Comparison of ENCODE assay signal across 11 mouse cellular contexts in genomic region chr16:91557693-91558092, GRCm38 (mm10). TPM values are rescaled to one million over a fixed set of nuclear protein-coding genes. Genes with fewer than 3 reads are reported as not detected.
DNase-seq lines count a peak whose midpoint lies in the region; ATAC-seq and TF ChIP-seq lines count a peak whose summit lies in the region.
"Had no signal": no experiment of that assay in that cellular context is flagged by ENCODE, and none has a peak within 500 bp of the region (broad histone marks: within the 10 kb centered on the region; RNA-seq: fewer than 3 reads in every experiment).

No protein-coding gene starts in this region.

- no peak overlapping the region for H3K4me3 ChIP-seq in hindbrain, embryonic 16.5 days (ENCODE audit: low read length)
- H3K4me3 ChIP-seq in hindbrain, embryonic 12.5 days: no peak overlapping the region
- peak overlapping the region; percentile 3; the same call in 1 of the 2 replicates for H3K4me3 ChIP-seq in E14TG2a.4 (replicated peaks; ENCODE audit: low read length)
- H3K4me3 ChIP-seq in lung, embryonic 16.5 days (ENCODE audit: low read length): no peak overlapping the region
- no peak overlapping the region for H3K4me3 ChIP-seq in midbrain, embryonic 10.5 days
- H3K4me3 ChIP-seq in forebrain, embryonic 10.5 days: no peak overlapping the region
- H3K4me3 ChIP-seq: intestine, embryonic 15.5 days; neural tube, embryonic 13.5 days had no signal

- WGBS in hindbrain, embryonic 16.5 days: 82% methylated on average over 15 of the region's 15 CpGs
- 93% methylated on average over 15 of the region's 15 CpGs for WGBS in hindbrain, embryonic 12.5 days
- WGBS in lung, embryonic 16.5 days: 69% methylated on average over 15 of the region's 15 CpGs
- 92% methylated on average over 15 of the region's 15 CpGs for WGBS in midbrain, embryonic 10.5 days
- 91% methylated on average over 15 of the region's 15 CpGs for WGBS in forebrain, embryonic 10.5 days

- no peaks in the 10 kb centered on the region for H3K9me3 ChIP-seq in hindbrain, embryonic 16.5 days (ENCODE audit: control insufficient read depth, low read length)
- no peaks in the 10 kb centered on the region for H3K9me3 ChIP-seq in hindbrain, embryonic 12.5 days (replicated peaks)
- H3K9me3 ChIP-seq in E14TG2a.4 (ENCODE audit: low read length): no peaks in the 10 kb centered on the region
- H3K9me3 ChIP-seq in lung, embryonic 16.5 days (ENCODE audit: control insufficient read depth, low read length): no peaks in the 10 kb centered on the region
- H3K9me3 ChIP-seq in midbrain, embryonic 10.5 days (replicated peaks): no peaks in the 10 kb centered on the region
- no peaks in the 10 kb centered on the region for H3K9me3 ChIP-seq in forebrain, embryonic 10.5 days
- H3K9me3 ChIP-seq: G1E; intestine, embryonic 15.5 days; neural tube, embryonic 13.5 days had no signal

- no peak for TF ChIP-seq CTCF in E14TG2a.4 (conservative IDR thresholded peaks at IDR 0.05; ENCODE audit: low read length)

- no peak overlapping the region for H3K27ac ChIP-seq in hindbrain, embryonic 16.5 days (ENCODE audit: low read depth, low read length)
- no peak overlapping the region for H3K27ac ChIP-seq in hindbrain, embryonic 12.5 days
- no peak overlapping the region for H3K27ac ChIP-seq in lung, embryonic 16.5 days (ENCODE audit: low read length)
- no peak overlapping the region for H3K27ac ChIP-seq in midbrain, embryonic 10.5 days (replicated peaks)
- no peak overlapping the region for H3K27ac ChIP-seq in forebrain, embryonic 10.5 days
- H3K27ac ChIP-seq: intestine, embryonic 15.5 days; neural tube, embryonic 13.5 days had no signal

- ATAC-seq in hindbrain, embryonic 16.5 days: peak; percentile 60; the same call in 1 of the 2 replicates
- ATAC-seq in hindbrain, embryonic 12.5 days (ENCODE audit: low FRiP score): no peak
- peak; percentile 60 for ATAC-seq in lung, embryonic 16.5 days (ENCODE audit: low read depth)
- ATAC-seq: intestine, embryonic 15.5 days had no signal

- H3K4me1 ChIP-seq in hindbrain, embryonic 16.5 days (ENCODE audit: control insufficient read depth, insufficient read depth, low read depth, low read length): peaks cover 6% of the 10 kb centered on the region; the same call in 1 of the 2 replicates
- peaks cover 16% of the 10 kb centered on the region; the same call in 1 of the 2 replicates for H3K4me1 ChIP-seq in hindbrain, embryonic 12.5 days
- peaks cover 72% of the 10 kb centered on the region for H3K4me1 ChIP-seq in E14TG2a.4 (replicated peaks; ENCODE audit: low read depth, low read length)
- H3K4me1 ChIP-seq in lung, embryonic 16.5 days (replicated peaks; ENCODE audit: control insufficient read depth, insufficient read depth, low read length): peaks cover 18% of the 10 kb centered on the region
- peaks cover 11% of the 10 kb centered on the region for H3K4me1 ChIP-seq in midbrain, embryonic 10.5 days
- peaks cover 27% of the 10 kb centered on the region for H3K4me1 ChIP-seq in forebrain, embryonic 10.5 days

- no peaks in the 10 kb centered on the region for H3K27me3 ChIP-seq in hindbrain, embryonic 16.5 days (replicated peaks; ENCODE audit: control insufficient read depth, insufficient read depth, low read length)
- H3K27me3 ChIP-seq in hindbrain, embryonic 12.5 days: peaks cover 3% of the 10 kb centered on the region; the same call in 1 of the 2 replicates
- H3K27me3 ChIP-seq in E14TG2a.4 (ENCODE audit: insufficient read depth, low read length): peaks cover 3% of the 10 kb centered on the region; the same call in 1 of the 2 replicates
- no peaks in the 10 kb centered on the region for H3K27me3 ChIP-seq in lung, embryonic 16.5 days (ENCODE audit: control insufficient read depth, insufficient read depth, low read depth, low read length)
- H3K27me3 ChIP-seq in midbrain, embryonic 10.5 days (ENCODE audit: low read depth, poor library complexity, severe bottlenecking): no peaks in the 10 kb centered on the region
- no peaks in the 10 kb centered on the region for H3K27me3 ChIP-seq in forebrain, embryonic 10.5 days (ENCODE audit: poor library complexity, severe bottlenecking)
- H3K27me3 ChIP-seq: intestine, embryonic 15.5 days; neural tube, embryonic 13.5 days had no signal

- peak; percentile 55 for DNase-seq in brain, adult 2 months (ENCODE audit: low read depth, low spot score)
- no peak for DNase-seq in midbrain, embryonic 10.5 days (ENCODE audit: low spot score)
- DNase-seq in forebrain, embryonic 10.5 days (ENCODE audit: extremely low spot score, low spot score): no peak
- DNase-seq: thymus, postnatal 4 days had no signal

- no peak overlapping the region for H3K9ac ChIP-seq in hindbrain, embryonic 16.5 days (ENCODE audit: low read depth, low read length)
- no peak overlapping the region for H3K9ac ChIP-seq in hindbrain, embryonic 12.5 days
- H3K9ac ChIP-seq in lung, embryonic 16.5 days (ENCODE audit: low read length): no peak overlapping the region
- H3K9ac ChIP-seq: intestine, embryonic 15.5 days; neural tube, embryonic 13.5 days had no signal

- H3K36me3 ChIP-seq in hindbrain, embryonic 16.5 days (ENCODE audit: control insufficient read depth, insufficient read depth, low read length): 0 out of 2 replicates have a peak, but pooled peaks cover 2% of the 10 kb centered on the region
- peaks cover 24% of the 10 kb centered on the region for H3K36me3 ChIP-seq in hindbrain, embryonic 12.5 days
- H3K36me3 ChIP-seq in E14TG2a.4 (ENCODE audit: insufficient read depth, low read length): peaks cover 5% of the 10 kb centered on the region; the same call in 1 of the 2 replicates
- peaks cover 35% of the 10 kb centered on the region for H3K36me3 ChIP-seq in lung, embryonic 16.5 days (ENCODE audit: control insufficient read depth, insufficient read depth, low read length)
- peaks cover 56% of the 10 kb centered on the region for H3K36me3 ChIP-seq in midbrain, embryonic 10.5 days
- peaks cover 53% of the 10 kb centered on the region for H3K36me3 ChIP-seq in forebrain, embryonic 10.5 days (replicated peaks)

- no peak overlapping the region for H3K4me2 ChIP-seq in hindbrain, embryonic 16.5 days (ENCODE audit: low read length)
- no peak overlapping the region for H3K4me2 ChIP-seq in hindbrain, embryonic 12.5 days (replicated peaks)
- no peak overlapping the region for H3K4me2 ChIP-seq in lung, embryonic 16.5 days (ENCODE audit: low read depth, low read length)
- H3K4me2 ChIP-seq: intestine, embryonic 15.5 days; neural tube, embryonic 13.5 days had no signal

RNA-seq across cellular contexts. Expression of gene Ifngr2, which starts 10.8 kb away (rescaled TPM):
- polyA plus RNA-seq in hindbrain, embryonic 16.5 days (2015; fragmentation: Nextera tagmentation; extraction: Ambion mirVana): 118 and 127 TPM in 2 replicates
- polyA plus RNA-seq in hindbrain, embryonic 12.5 days (2016; fragmentation: Nextera tagmentation; extraction: Ambion mirVana): 47.1 and 48.6 TPM in 2 replicates
- 53.7 and 54.1 TPM in 2 replicates for polyA plus RNA-seq in lung, embryonic 16.5 days (2015; fragmentation: Nextera tagmentation; extraction: Ambion mirVana)
- polyA plus RNA-seq in midbrain, embryonic 10.5 days (2016; fragmentation: Nextera tagmentation; extraction: Ambion mirVana): 23.8 and 34.5 TPM in 2 replicates
- polyA plus RNA-seq in forebrain, embryonic 10.5 days (2016; fragmentation: Nextera tagmentation; extraction: Ambion mirVana): 27.2 and 28.0 TPM in 2 replicates

RNA-seq across cellular contexts. Expression of gene Tmem50b, which starts 39.9 kb away (rescaled TPM):
- polyA plus RNA-seq in hindbrain, embryonic 16.5 days (2015; fragmentation: Nextera tagmentation; extraction: Ambion mirVana): 114 and 131 TPM in 2 replicates
- 46.6 and 48.7 TPM in 2 replicates for polyA plus RNA-seq in hindbrain, embryonic 12.5 days (2016; fragmentation: Nextera tagmentation; extraction: Ambion mirVana)
- polyA plus RNA-seq in lung, embryonic 16.5 days (2015; fragmentation: Nextera tagmentation; extraction: Ambion mirVana): 55.4 and 59.1 TPM in 2 replicates
- 41.4 and 43.3 TPM in 2 replicates for polyA plus RNA-seq in midbrain, embryonic 10.5 days (2016; fragmentation: Nextera tagmentation; extraction: Ambion mirVana)
- 32.7 and 33.8 TPM in 2 replicates for polyA plus RNA-seq in forebrain, embryonic 10.5 days (2016; fragmentation: Nextera tagmentation; extraction: Ambion mirVana)
